Mouse (Mus musculus): ENCODE results near the gene Defa26.
"Not testable (repeated sequence)": the region's sequence is repeated elsewhere in the genome, so short reads cannot be mapped to it uniquely, and the experiment has no call there.

Gene Defa26

GRCm38 (mm10) chr8:21617883-21618282 is at the start of gene Defa26:
Gene Defa26, plus strand, starts transcription at chr8:21618183.
- DNase-seq (ENCODE audit: low spot score), result not testable (repeated sequence)

DNA sequence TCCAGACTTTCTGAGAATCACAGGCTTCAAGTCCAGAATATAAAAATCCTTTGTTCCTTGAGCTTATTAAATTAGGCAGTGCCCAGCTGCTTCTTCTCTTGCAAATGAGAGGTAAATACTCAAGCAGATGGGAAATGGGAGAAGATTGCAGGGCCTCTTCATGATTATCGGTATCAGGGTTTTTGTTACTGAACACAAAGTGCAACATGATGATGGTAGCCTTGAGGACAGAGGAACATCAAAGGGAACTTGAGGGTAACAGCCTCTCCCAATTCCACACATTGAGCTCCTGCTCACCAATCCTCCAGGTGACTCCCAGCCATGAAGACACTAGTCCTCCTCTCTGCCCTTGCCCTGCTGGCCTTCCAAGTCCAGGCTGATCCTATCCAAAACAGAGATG is 35.3 kb upstream of the Defa26 start, which contains the start of gene Defa28:
Defa28 (plus strand) TSS at position 301 of the 400 bp plus-strand sequence.
- not testable (repeated sequence) for DNase-seq (ENCODE audit: low spot score)

DNA sequence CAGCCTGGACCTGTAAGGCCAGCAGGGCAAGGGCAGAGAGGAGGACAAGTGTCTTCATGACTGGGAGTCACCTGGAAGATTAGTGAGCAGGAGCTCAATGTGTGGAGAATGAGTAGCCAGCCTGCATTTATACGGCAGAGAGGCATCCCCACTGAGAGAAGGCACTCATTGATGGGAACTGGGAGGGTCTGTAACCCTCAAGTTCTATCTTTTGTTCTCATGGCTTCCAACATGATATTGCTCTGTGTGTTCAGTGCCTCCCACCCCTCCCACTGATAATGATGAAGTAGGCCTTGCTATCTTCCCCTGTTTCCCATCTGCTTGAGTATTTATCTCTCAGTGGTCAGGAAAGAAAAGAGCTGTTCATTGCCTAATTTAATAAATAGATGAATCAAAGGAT is 23.6 kb upstream of the Defa26 start, which contains the start of gene Gm7861:
Gm7861 (minus strand) TSS at position 101 of the 400 bp plus-strand sequence.
- DNase-seq (ENCODE audit: low spot score), result not testable (repeated sequence)

- DNase-seq (ENCODE audit: low spot score), result not testable (repeated sequence)
These were observed 37.5 kb downstream of the Defa26 start, which contains the start of gene Defa17 for GRCm38 (mm10) chr8:21655480-21655879. Gene Defa17, plus strand, starts transcription at chr8:21655780.

GRCm38 (mm10) chr8:21665497-21665896 is 47.5 kb downstream of the Defa26 start, which contains the start of gene Defa34:
Gene Defa34, plus strand, starts transcription at chr8:21665797.
- DNase-seq (ENCODE audit: low spot score), result not testable (repeated sequence)
